Mouse (Mus musculus): ENCODE results near the gene Cox19.

GRCm38 (mm10) chr5:139313536-139313935, 37.7 kb downstream of the Cox19 start:
- TF ChIP-seq EP300 (IDR thresholded peaks at IDR 0.05; ENCODE audit: insufficient read depth, low read depth, low read length) (no peak), POLR2A (IDR thresholded peaks at IDR 0.05; ENCODE audit: insufficient read depth, low read depth, low read length) (no peak)

Measured in heart, adult 2 months (tissue).